Mouse (Mus musculus) layer of hippocampus, postnatal 25 days (tissue): ENCODE data around the gene Rpap3. TPM values are rescaled to one million over a fixed set of nuclear protein-coding genes. Genes with fewer than 3 reads are reported as not detected.

ENCODE experiments used
- DNase-seq, 2 experiments: peaks; one replicate each; pipeline ENCODE4 v3.0.0; 2022; ENCODE audit warnings: mixed read lengths in 2 of 2, low spot score in 1 of 2; ENCODE audit errors: extremely low spot score in 1 of 2
- total RNA-seq, 2 experiments: library from RNA; stranded (reverse); gene quantifications; 2 replicates each; pipeline ENCODE4 v1.2.3; 2021

Rpap3 gene
- 10 to 100 TPM; 23.7 to 24.9 TPM for total RNA-seq

GRCm38 (mm10) chr15:97705211-97706050 is at the start of gene Rpap3:
Gene Rpap3, minus strand, starts transcription at chr15:97705825.
- DNase-seq: peak; percentile 71 to 87

GRCm38 (mm10) chr15:97755361-97755760 is 49.7 kb upstream of the Rpap3 start:
- no peak for DNase-seq

- DNase-seq: no peak
Measured at GRCm38 (mm10) chr15:97754476-97754875, 48.9 kb upstream of the Rpap3 start.

GRCm38 (mm10) chr15:97752491-97752890 is 46.9 kb upstream of the Rpap3 start:
- DNase-seq: no peak

GRCm38 (mm10) chr15:97751676-97752075 is 46.1 kb upstream of the Rpap3 start:
- DNase-seq: no peak

- DNase-seq: peak; percentile 47 to 73
Measured at GRCm38 (mm10) chr15:97750697-97751096, 45.1 kb upstream of the Rpap3 start.

- no peak for DNase-seq
Measured at GRCm38 (mm10) chr15:97749841-97750240, 44.2 kb upstream of the Rpap3 start.

GRCm38 (mm10) chr15:97749397-97749796 is 43.8 kb upstream of the Rpap3 start:
- DNase-seq: no peak

GRCm38 (mm10) chr15:97748964-97749363 is 43.3 kb upstream of the Rpap3 start:
- no peak for DNase-seq

- DNase-seq: no peak
Measured at GRCm38 (mm10) chr15:97748309-97748708, 42.7 kb upstream of the Rpap3 start.

- DNase-seq: no peak
Measured at GRCm38 (mm10) chr15:97747486-97747885, 41.9 kb upstream of the Rpap3 start.

- no peak for DNase-seq
Measured at GRCm38 (mm10) chr15:97746748-97747147, 41.1 kb upstream of the Rpap3 start.

- no peak for DNase-seq
Measured at GRCm38 (mm10) chr15:97746278-97746677, 40.7 kb upstream of the Rpap3 start.

- DNase-seq: no peak
Measured at GRCm38 (mm10) chr15:97745331-97745730, 39.7 kb upstream of the Rpap3 start.

GRCm38 (mm10) chr15:97744930-97745329 is 39.3 kb upstream of the Rpap3 start:
- no peak for DNase-seq

GRCm38 (mm10) chr15:97743961-97744525 is 38.4 kb upstream of the Rpap3 start:
- DNase-seq: no peak

GRCm38 (mm10) chr15:97743210-97743609 is 37.6 kb upstream of the Rpap3 start:
- DNase-seq: no peak

- no peak for DNase-seq
Measured at GRCm38 (mm10) chr15:97742600-97742999, 37.0 kb upstream of the Rpap3 start.

- no peak for DNase-seq
Measured at GRCm38 (mm10) chr15:97742074-97742473, 36.4 kb upstream of the Rpap3 start.

- DNase-seq: no peak
Measured at GRCm38 (mm10) chr15:97741662-97742061, 36.0 kb upstream of the Rpap3 start.

- no peak for DNase-seq
Measured at GRCm38 (mm10) chr15:97740283-97740732, 34.7 kb upstream of the Rpap3 start.

- no peak for DNase-seq
Measured at GRCm38 (mm10) chr15:97738923-97739322, 33.3 kb upstream of the Rpap3 start.
